Mouse (Mus musculus) erythroblast, adult 5-6 weeks (primary cell): ENCODE results near the gene Gm29276. TPM values are rescaled to one million over a fixed set of nuclear protein-coding genes. Genes with fewer than 3 reads are reported as not detected.
"Not testable (repeated sequence)": the region's sequence is repeated elsewhere in the genome, so short reads cannot be mapped to it uniquely, and the experiment has no call there.

Experiments
- ATAC-seq: replicated peaks from 2 replicates; pipeline ENCODE4 v1.8.0; 2016; ENCODE audit warnings: moderate number of reproducible peaks, mild to moderate bottlenecking, moderate TSS enrichment, inconsistent platforms; ENCODE audit not compliant: poor library complexity, low FRiP score, severe bottlenecking
- total RNA-seq, 2 experiments: library from RNA; stranded (forward) in 1 of 2; stranded (reverse) in 1 of 2; fragments of 150-400 nt in 1 of 2; fragments of 200-764, 138-1000 nt in 1 of 2; gene quantifications; 2 replicates each; pipeline versions ENCODE4 v1.2.3 to v1.2.4; 2015 to 2017; ENCODE audit warnings: low replicate concordance in 2 of 2

The Gm29276 gene
- not detected in 2 replicates for total RNA-seq (2015; ENCODE audit: low replicate concordance)
- total RNA-seq (2017; ENCODE audit: low replicate concordance) = not detected in 2 replicates

- not testable (repeated sequence) for ATAC-seq
Observed at GRCm38 (mm10) chrY:42582150-42582549, at the start of gene Gm29276. Gm29276 (minus strand) TSS chrY:42582250.
